Mouse (Mus musculus): Measurements from ENCODE around the gene Catspere2.

DNA sequence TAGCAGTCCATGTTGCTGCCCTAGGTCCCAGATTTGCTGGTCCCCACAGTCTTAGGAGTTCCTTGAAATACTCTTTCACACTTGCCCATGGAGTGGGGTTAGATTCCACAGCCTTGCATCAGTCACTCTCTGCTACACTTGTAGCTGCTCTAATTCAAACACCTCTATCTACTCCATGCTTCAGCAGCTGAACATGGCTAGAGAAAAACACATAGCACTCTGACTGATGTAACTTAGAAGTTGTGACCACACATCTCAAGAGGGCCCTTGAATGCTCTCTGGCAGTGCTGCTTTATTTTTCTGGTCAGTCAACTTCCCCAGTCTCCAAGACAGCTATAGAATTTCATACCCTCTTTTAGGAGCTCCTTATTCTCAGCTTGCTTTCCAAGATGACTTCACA is 226.7 kb downstream of the Catspere2 start:
- TF ChIP-seq USF1 (IDR thresholded peaks at IDR 0.05; ENCODE audit: low read depth): no peak
- TF ChIP-seq MAX (IDR thresholded peaks at IDR 0.05): no peak
- TF ChIP-seq CTCF (IDR thresholded peaks at IDR 0.05; ENCODE audit: control insufficient read depth, insufficient read depth, insufficient read length): no peak
- no peak for TF ChIP-seq MYOD1 (IDR thresholded peaks at IDR 0.05; ENCODE audit: control insufficient read depth, insufficient read length, low read depth)
- no peak for TF ChIP-seq MYOG (IDR thresholded peaks at IDR 0.05; ENCODE audit: control insufficient read depth, extremely low read depth, insufficient read length)

Measured in C2C12 (cell line).